Mouse (Mus musculus) adrenal gland, postnatal 10 days (tissue): ENCODE results near the gene Ltc4s. TPM values are rescaled to one million over a fixed set of nuclear protein-coding genes. Genes with fewer than 3 reads are reported as not detected.
A peak's percentile ranks its signal among the peaks of the same experiment; 100 is the strongest.

Source experiments
- DNase-seq: peaks from one replicate; pipeline ENCODE4 v3.0.0; 2021; ENCODE audit warnings: mixed read lengths
- total RNA-seq, 2 experiments: library from RNA; stranded (reverse); gene quantifications; 2 replicates each; pipeline ENCODE4 v1.2.3; 2021

The Ltc4s gene
- total RNA-seq, 2 experiments from 2014 or later = 10.1 to 12.6 TPM

- peak; percentile 95 for DNase-seq
These were observed 13.5 kb downstream of the Ltc4s start for GRCm38 (mm10) chr11:50224671-50225530.

- no peak for DNase-seq
These were observed 14.4 kb downstream of the Ltc4s start for GRCm38 (mm10) chr11:50223783-50224662.

GRCm38 (mm10) chr11:50222559-50223276, 15.7 kb downstream of the Ltc4s start:
- DNase-seq = no peak

GRCm38 (mm10) chr11:50219833-50220232, 18.6 kb downstream of the Ltc4s start:
- no peak for DNase-seq

- DNase-seq = no peak
These were observed 20.6 kb downstream of the Ltc4s start for GRCm38 (mm10) chr11:50217811-50218210.

DNA sequence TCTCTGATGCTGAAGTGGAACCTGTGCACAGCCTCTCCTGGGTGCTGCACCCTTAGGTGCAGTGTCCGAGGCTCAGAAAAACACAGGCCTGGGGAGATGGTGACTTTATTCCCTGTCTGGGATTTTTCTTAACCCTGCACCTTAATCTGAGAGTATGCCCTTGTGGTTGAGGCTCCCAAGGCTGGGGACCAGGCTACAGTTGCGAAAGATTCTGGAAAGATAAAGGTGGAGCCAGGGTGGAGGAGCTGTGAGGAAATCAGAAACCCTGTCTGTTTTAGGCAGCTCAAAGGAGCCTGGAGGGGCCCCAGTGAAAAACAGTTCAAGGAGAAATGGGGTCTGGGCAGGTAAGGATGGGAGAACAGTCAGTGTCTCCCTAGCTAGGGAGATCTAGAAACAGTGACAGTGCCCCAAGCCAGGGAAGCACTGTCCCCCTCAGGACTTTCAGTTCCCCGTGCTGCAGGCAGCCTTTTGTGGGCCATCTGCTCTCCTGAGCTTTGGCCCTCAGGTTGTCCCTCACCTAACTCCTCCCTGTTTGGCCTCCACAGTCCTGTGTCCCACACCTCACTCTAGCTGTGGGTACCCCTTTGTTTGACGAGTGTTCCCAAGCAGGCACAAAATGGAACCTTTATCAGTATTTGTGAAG, 21.6 kb downstream of the Ltc4s start:
- DNase-seq = no peak

GRCm38 (mm10) chr11:50215633-50216032, 22.8 kb downstream of the Ltc4s start:
- no peak for DNase-seq

- no peak for DNase-seq
These were observed 23.8 kb downstream of the Ltc4s start for GRCm38 (mm10) chr11:50214631-50215030.

GRCm38 (mm10) chr11:50212848-50213758, 25.3 kb downstream of the Ltc4s start:
- DNase-seq = peak; percentile 88

- no peak for DNase-seq
These were observed 26.2 kb downstream of the Ltc4s start for GRCm38 (mm10) chr11:50212060-50212739.

GRCm38 (mm10) chr11:50211322-50212059, 26.9 kb downstream of the Ltc4s start:
- no peak for DNase-seq

DNA sequence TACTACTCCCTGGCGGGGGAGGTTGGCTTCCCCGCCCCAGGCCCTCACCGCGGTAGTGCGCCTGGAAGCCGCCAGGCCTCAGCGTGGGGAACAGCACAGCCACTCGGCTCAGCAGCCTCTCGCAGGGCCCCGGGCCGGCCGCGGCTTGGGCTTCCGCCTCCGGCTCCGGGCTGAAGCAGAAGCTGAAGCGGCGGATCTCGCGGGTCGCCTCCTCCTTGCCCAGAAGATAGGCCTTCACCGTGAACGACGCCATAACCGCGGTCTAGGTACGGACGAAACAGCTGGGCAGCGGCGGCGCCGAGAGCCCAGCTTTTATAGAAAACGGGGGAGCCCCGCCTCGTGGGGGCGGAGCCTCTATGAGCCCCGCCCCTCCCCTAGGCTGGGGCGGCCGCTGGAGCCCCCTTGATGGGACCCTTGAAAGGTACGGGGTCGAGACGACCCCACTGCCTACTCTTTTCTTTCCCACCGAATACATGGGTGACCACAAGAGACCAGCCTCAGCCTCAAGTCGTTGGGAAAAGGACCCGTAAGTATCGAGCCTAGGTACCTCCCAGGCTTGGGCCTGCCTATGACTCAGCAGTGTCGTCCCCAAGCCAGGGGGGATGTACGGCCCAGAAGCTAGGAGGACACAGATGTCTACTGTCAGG, 27.8 kb downstream of the Ltc4s start, which contains the start of the genes Sqstm1 and Mgat4b:
Gene Sqstm1, minus strand, starts transcription at position 323 of the 647 bp plus-strand sequence.
Gene Mgat4b, plus strand, starts transcription at position 386 of the 647 bp plus-strand sequence.
- DNase-seq = peak; percentile 93

DNA sequence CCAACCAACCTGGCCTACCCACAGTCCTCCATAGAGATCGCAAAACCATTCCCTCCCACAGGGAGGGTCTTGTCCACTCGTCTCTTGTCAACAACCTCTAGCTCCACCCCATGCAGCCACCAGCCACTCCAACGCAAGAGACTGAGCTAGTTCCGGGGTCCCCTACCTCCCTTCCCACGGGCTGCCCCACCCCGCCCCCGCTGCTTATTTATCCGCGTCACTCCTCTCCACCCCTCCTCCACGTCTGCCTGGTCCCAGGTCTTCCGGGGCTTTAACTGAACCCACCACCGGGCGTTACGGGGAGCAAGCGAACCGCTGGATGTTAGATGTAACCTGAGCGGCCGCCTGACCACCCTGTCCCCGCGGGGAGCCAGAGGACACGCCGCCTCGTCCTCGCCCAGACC, 28.3 kb downstream of the Ltc4s start:
- peak; percentile 94 for DNase-seq

- DNase-seq = no peak
These were observed 30.4 kb downstream of the Ltc4s start for GRCm38 (mm10) chr11:50208039-50208438.

GRCm38 (mm10) chr11:50207344-50207743, 31.1 kb downstream of the Ltc4s start:
- no peak for DNase-seq

DNA sequence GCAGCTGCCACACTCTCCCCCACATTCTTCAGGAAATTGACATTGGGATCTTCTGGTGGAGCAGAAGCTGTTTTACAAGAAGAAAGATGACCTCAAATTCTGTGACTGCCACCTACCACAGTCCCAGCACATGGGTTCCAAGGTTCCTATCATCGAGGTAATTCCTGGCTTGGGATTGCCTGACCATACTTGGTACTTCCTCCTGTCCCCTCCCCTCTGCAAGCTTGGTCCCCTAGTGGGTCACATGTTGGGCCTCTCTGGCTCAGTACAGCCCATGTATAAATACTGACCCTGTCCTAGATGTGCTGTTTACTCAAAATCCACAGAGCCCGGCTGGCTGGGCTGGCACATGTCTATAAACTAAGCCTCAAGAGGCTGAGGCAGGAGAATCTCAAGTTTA, 32.4 kb downstream of the Ltc4s start:
- DNase-seq = no peak

DNA sequence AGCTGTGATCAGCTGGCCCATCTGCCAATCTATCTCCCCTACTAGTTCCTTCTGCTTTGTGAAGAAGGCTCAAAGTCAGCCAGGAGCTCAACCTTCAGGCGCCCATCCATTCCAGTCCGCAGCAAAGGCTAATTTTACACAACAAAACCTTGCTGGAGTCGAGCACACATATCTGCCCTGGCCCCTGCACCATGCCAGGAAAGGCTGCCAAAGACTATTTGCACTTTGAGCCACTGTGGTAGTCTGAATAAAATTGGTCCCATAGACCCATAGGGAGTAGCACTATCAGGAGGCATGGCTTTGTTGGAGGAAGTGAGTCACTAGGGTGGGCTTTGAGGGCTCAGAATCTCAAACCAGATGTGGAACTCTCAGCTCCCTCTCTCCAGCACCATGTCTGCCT, 33.0 kb downstream of the Ltc4s start:
- DNase-seq = no peak

DNA sequence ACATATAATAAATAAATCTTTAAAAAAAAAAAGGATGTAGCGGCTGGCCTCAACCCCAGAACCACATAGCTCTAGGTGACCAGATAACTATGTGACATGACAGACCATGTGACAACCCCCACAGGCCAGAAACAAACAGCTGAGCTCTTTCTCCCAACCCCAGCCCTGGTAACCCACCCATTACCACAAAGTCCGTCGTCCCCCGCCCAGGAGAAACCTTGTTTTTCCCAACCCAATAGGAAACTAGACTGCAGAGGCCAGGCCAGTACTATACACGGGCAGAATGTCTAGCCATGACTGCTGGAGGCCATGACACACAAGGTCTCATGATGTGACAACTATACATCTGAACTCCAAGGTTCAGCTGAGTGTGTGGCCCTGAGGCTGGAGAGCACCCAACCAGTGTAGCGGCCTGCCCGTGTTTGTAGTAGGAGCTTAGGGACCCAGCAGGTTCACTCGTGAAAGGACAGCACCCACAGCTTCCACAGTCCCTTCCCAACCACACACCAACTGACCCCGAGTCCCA, 35.1 kb downstream of the Ltc4s start:
- DNase-seq = no peak
